Mouse (Mus musculus): ENCODE data around the gene Zfp827.

DNA sequence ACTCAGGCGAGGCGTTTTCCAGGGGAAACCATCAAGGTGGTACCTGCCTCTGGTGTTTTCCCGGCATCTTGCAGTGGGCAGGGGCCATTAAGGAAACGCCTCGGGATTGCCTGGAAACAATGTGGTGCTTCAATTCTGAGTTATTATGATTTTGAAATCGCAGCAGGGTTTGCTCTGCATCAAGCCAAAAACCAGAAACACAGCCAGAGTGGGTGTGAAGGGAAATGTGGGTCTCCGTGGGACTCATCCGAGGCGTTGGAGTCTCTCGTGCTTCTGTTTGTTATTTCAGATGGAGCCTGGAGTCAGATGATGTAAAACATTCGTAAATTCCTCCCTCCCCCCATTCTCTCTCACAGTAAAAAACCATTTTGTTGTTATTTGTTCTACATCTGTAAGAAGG lies 113.4 kb downstream of the Zfp827 start:
- TF ChIP-seq POLR2AphosphoS5 (IDR thresholded peaks at IDR 0.05; ENCODE audit: insufficient replicate concordance, low read depth, low read length) = no peak
- TF ChIP-seq CTCF (IDR thresholded peaks at IDR 0.05; ENCODE audit: low read depth, low read length) = no peak
- no peak for TF ChIP-seq TAL1 (conservative IDR thresholded peaks at IDR 0.05; ENCODE audit: low read depth, low read length)

Measured in G1E (cell line).